Mouse (Mus musculus): ENCODE measurements around the gene Slc38a7.
"Not testable (repeated sequence)": the region's sequence is repeated elsewhere in the genome, so short reads cannot be mapped to it uniquely, and the experiment has no call there.

Slc38a7 gene

GRCm38 (mm10) chr8:95853102-95853843 is at the start of gene Slc38a7:
TSS of gene Slc38a7 (minus strand) at chr8:95853539.
- ATAC-seq (ENCODE audit: insufficient number of reproducible peaks, low FRiP score, low TSS enrichment) = peak; percentile 99

- ATAC-seq (ENCODE audit: insufficient number of reproducible peaks, low FRiP score, low TSS enrichment) = no peak
Observed at GRCm38 (mm10) chr8:95901864-95902263, 48.5 kb upstream of the Slc38a7 start.

- no peak for ATAC-seq (ENCODE audit: insufficient number of reproducible peaks, low FRiP score, low TSS enrichment)
Observed at GRCm38 (mm10) chr8:95893701-95894100, 40.4 kb upstream of the Slc38a7 start.

GRCm38 (mm10) chr8:95888285-95889136 is 35.2 kb upstream of the Slc38a7 start, which contains the start of gene Got2:
TSS of gene Got2 (minus strand) at chr8:95888547.
- ATAC-seq (ENCODE audit: insufficient number of reproducible peaks, low FRiP score, low TSS enrichment) = peak; percentile 90

DNA sequence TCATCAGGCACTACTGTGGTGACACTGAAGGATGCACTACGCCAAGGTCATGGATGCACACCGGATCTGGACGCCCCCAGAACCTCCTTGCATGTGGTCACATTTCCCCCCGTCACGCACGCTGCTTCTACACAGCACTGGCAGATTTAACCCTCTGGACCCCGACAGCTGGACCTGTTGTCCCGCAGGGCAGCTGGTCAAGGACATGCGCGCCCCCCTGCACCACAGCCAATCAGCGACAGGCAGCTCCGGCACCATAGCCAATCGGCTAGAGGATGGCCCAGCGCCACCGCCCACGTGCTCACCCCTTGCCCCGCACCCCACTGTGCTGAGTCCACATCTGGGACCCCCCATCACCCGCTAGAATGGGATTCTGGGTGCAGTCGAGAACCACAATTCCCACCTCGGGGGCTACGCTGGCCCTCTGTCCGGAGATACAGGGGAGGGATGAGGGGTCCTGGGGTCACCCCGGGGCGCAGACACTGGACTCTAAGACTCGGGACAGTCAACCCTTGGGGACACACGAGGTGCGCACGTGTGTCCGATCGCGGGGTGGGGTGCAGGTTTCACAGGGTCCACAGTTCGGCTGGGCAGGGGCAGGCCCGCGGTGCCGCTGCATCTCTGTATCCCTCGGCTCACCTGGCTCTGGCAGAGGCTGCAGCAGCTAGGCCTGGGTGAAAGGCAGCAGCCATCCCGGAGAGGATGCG is 34.4 kb upstream of the Slc38a7 start:
- peak; percentile 86 for ATAC-seq (ENCODE audit: insufficient number of reproducible peaks, low FRiP score, low TSS enrichment)

DNA sequence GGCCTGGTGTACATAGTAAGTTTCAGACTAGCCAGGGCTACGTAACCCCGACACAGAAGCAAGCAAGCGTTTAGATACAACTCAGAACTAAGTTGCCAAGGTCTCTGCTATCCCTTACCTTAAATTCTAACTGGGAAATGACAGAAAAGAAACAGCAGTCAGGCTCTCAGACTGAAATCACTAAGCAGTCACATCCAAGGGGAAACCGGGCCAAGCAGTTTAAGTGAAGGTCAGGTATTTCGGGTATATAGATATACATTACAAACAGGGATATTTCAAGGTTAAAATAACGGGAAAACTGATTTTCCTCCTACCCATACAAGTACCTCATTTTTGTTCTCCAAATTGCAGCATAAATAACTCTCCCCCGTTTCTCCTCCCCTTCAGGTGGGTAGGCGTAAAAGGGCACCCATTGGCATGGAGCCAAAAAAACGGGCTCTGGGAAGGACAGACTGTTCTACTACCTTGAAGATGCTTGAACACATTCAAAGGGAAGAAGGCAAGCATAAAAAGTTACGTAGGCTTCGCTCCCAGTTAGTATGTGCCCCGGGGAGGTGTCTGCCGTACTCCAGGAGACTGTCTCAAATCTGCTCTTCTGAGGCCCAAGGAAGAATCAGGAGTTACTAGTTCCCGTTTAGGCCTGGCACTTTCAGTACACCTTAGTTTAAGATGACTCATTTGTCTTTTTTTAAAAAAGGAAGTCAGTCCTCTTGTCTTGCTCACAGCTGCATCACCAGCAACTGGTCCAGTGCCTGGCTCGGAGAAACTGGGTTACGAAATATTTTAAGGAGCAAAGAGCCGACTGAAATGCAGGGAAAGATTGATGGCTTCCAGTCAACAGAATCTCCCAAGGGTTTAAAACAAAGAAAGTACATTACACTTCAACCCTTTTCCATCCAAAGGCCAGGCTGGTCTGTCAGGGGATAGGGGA is 33.6 kb upstream of the Slc38a7 start:
- ATAC-seq (ENCODE audit: insufficient number of reproducible peaks, low FRiP score, low TSS enrichment) = no peak

- no peak for ATAC-seq (ENCODE audit: insufficient number of reproducible peaks, low FRiP score, low TSS enrichment)
Observed at GRCm38 (mm10) chr8:95885966-95886365, 32.6 kb upstream of the Slc38a7 start.

- no peak for ATAC-seq (ENCODE audit: insufficient number of reproducible peaks, low FRiP score, low TSS enrichment)
Observed at GRCm38 (mm10) chr8:95885271-95885841, 32.0 kb upstream of the Slc38a7 start.

DNA sequence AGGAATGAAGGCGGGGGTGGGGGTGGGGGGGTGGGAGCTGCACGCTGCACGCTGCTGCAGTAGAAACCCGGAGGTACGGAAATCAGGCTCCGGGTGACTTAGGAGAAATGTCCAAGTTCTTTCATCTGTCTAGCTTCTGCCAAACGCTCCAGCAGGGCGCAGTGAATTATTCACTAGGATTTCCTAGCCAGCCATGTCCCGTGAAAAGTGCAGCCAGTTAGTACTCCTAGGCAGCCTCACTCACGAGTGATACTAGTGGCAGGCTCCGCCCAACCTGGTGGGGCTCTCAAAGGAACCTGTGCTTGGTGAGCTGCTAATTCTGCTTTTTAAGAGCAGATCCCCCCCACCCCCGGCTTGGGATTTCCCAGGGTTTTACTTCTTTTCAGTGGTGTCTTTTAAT is 31.2 kb upstream of the Slc38a7 start:
- ATAC-seq (ENCODE audit: insufficient number of reproducible peaks, low FRiP score, low TSS enrichment) = no peak

DNA sequence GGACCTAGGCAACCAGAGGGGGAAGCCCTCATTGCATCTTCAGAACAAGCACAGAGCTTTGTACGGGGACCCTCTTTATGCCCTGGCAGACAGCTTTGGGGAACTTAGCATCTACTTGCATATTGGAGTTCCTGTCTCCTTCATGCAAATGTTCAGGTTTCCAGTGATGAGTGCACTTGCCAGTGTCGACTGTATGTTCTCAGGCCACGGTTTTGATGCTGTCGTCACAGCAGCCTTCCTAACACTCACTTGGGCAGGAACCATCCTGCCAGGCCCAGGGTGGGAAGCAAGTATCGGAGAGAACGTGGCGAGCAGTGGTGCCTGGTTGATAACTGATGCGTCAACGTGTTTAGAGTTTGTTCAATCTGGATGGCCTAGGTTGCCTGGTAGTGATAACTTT is 28.9 kb upstream of the Slc38a7 start:
- no peak for ATAC-seq (ENCODE audit: insufficient number of reproducible peaks, low FRiP score, low TSS enrichment)

GRCm38 (mm10) chr8:95881576-95881975 is 28.2 kb upstream of the Slc38a7 start:
- no peak for ATAC-seq (ENCODE audit: insufficient number of reproducible peaks, low FRiP score, low TSS enrichment)

GRCm38 (mm10) chr8:95879823-95880222 is 26.5 kb upstream of the Slc38a7 start:
- ATAC-seq (ENCODE audit: insufficient number of reproducible peaks, low FRiP score, low TSS enrichment) = no peak

DNA sequence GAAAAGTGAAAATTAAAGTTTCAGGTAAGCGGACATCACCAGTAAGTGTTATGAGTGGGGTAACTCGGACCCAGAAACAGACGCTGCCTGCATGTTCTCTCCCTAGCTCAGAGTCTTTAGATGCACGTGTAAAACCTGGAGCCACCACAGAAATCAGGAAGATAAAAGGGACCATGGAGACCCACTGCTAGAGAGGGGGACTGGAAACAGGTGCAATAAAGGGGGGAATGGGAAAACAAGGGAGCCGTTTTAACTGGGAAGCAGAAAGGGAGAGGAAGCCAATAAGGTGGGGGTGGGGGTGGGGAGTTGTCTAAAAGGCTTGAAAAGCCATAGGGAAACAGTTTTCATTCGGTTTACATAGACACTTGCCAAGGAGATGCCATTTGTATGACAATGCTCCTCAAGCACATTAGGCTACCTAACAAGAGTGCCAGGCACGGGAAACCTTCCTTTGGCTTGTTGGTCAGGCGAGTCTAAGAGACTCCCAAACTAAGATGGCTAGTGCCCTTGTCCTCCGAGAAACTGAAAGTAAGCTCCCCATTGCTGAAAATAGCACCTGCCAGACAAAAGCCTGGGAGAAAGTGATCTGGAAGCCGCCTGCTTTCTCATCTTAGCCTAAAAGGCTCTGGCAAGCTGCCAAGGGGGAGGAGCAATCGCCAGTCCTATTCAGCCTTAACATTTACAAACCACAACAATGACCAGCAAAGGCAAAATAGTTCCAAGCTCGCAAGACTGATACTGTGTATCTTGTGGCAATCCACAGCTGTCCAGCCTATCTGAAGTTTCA is 25.0 kb upstream of the Slc38a7 start:
- no peak for ATAC-seq (ENCODE audit: insufficient number of reproducible peaks, low FRiP score, low TSS enrichment)

- ATAC-seq (ENCODE audit: insufficient number of reproducible peaks, low FRiP score, low TSS enrichment) = no peak
Observed at GRCm38 (mm10) chr8:95875270-95875669, 21.9 kb upstream of the Slc38a7 start.

- ATAC-seq (ENCODE audit: insufficient number of reproducible peaks, low FRiP score, low TSS enrichment) = no peak
Observed at GRCm38 (mm10) chr8:95871690-95872089, 18.4 kb upstream of the Slc38a7 start.

GRCm38 (mm10) chr8:95864851-95865250 is 11.5 kb upstream of the Slc38a7 start:
- ATAC-seq (ENCODE audit: insufficient number of reproducible peaks, low FRiP score, low TSS enrichment) = not testable (repeated sequence)

GRCm38 (mm10) chr8:95863761-95864440 is 10.6 kb upstream of the Slc38a7 start:
- ATAC-seq (ENCODE audit: insufficient number of reproducible peaks, low FRiP score, low TSS enrichment) = not testable (repeated sequence)

DNA sequence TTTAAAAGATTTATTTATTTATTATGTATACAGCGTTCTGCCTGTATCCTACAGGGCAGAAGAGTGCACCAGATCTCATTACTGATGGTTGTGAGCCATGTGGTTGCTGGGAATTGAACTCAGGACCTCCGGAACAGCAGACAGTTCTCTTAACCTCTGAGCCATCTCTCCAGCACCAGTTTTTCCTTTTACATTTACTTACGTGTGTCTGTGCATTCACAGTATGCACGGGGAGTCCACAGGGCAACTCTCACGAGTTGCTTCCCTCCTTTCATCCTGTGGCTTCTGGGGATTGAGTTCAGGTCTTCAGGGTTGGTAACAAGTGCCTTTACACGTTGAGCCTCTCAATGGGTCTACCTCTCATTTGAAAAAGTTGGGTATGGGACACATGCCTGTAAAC is 835 bp upstream of the Slc38a7 start:
- ATAC-seq (ENCODE audit: insufficient number of reproducible peaks, low FRiP score, low TSS enrichment) = no peak

Measured in cerebellum, adult (tissue).